Mouse (Mus musculus): ENCODE results near the gene Gm8879. TPM values are rescaled to one million over a fixed set of nuclear protein-coding genes. Genes with fewer than 3 reads are reported as not detected.

Gm8879 gene
- polyA plus RNA-seq (2012; ENCODE audit: low replicate concordance) = not detected in 2 replicates

GRCm38 (mm10) chr5:11127334-11127733 is at the start of gene Gm8879:
TSS of gene Gm8879 (plus strand) at chr5:11127634.

Other genes starting within 250 kb of the Gm8879 start
- not detected in 2 replicates for gene Gm8871, start 179.8 kb upstream of the Gm8879 start, polyA plus RNA-seq (2012; ENCODE audit: low replicate concordance)
- not detected in 2 replicates for gene Gm8857, start 179.8 kb upstream of the Gm8879 start, polyA plus RNA-seq (2012; ENCODE audit: low replicate concordance)
- not detected in 2 replicates for gene Gm5861, start 55.4 kb downstream of the Gm8879 start, polyA plus RNA-seq (2012; ENCODE audit: low replicate concordance)
- gene Gm8890, start 128.4 kb downstream of the Gm8879 start, polyA plus RNA-seq (2012; ENCODE audit: low replicate concordance) = not detected in 2 replicates
- gene Speer1, start 213.9 kb downstream of the Gm8879 start, polyA plus RNA-seq (2012; ENCODE audit: low replicate concordance) = not detected in 2 replicates